Mouse (Mus musculus) midbrain, embryonic 12.5 days (tissue): ENCODE results near the gene Camsap2. TPM values are rescaled to one million over a fixed set of nuclear protein-coding genes. Genes with fewer than 3 reads are reported as not detected.

Experiments
- polyA plus RNA-seq: library from polyadenylated mRNA; unstranded; fragments of >200 nt; fragmentation: Nextera tagmentation; extraction: Ambion mirVana; gene quantifications from 2 replicates; pipeline ENCODE4 v1.2.1, GENCODE M21; 2016

The Camsap2 gene
- polyA plus RNA-seq, 1 experiment from 2014 or later: 34.2 TPM

Other genes starting within 250 kb of the Camsap2 start
- 30.8 and 34.2 TPM in 2 replicates for gene Kif21b, start 214.7 kb downstream of the Camsap2 start, polyA plus RNA-seq
- gene Mroh3, start 133.3 kb downstream of the Camsap2 start, polyA plus RNA-seq: 0.38 and 0.43 TPM in 2 replicates
- 10.9 and 13.9 TPM in 2 replicates for gene Inava, start 111.8 kb downstream of the Camsap2 start, polyA plus RNA-seq
- not detected in 2 replicates for gene Gpr25, start 85.2 kb downstream of the Camsap2 start, polyA plus RNA-seq
- 17.9 and 19.2 TPM in 2 replicates for gene Ddx59, start 69.2 kb upstream of the Camsap2 start, polyA plus RNA-seq
- gene Kif14, start 120.2 kb upstream of the Camsap2 start, polyA plus RNA-seq: 6.8 and 7.7 TPM in 2 replicates